Comparison of ENCODE assay signal across 8 mouse cellular contexts in genomic region chr17:26602371-26602885, GRCm38 (mm10). TPM values are rescaled to one million over a fixed set of nuclear protein-coding genes. Genes with fewer than 3 reads are reported as not detected.
DNase-seq lines count a peak whose midpoint lies in the region; ATAC-seq and TF ChIP-seq lines count a peak whose summit lies in the region.

No protein-coding gene starts in this region.

- H3K9me3 ChIP-seq in heart, embryonic 12.5 days (replicated peaks), result no peaks in the 10 kb centered on the region
- H3K9me3 ChIP-seq in kidney, postnatal 0 days (replicated peaks; ENCODE audit: low read length), result no peaks in the 10 kb centered on the region
- no peaks in the 10 kb centered on the region for H3K9me3 ChIP-seq in midbrain, embryonic 13.5 days

- H3K4me2 ChIP-seq in heart, embryonic 12.5 days, result no peak overlapping the region
- no peak overlapping the region for H3K4me2 ChIP-seq in kidney, postnatal 0 days (ENCODE audit: low read length)
- no peak overlapping the region for H3K4me2 ChIP-seq in midbrain, embryonic 13.5 days (replicated peaks)

- 58% methylated on average over 12 of the region's 12 CpGs for WGBS in heart, embryonic 12.5 days
- WGBS in kidney, postnatal 0 days, result 25% methylated on average over 12 of the region's 12 CpGs
- 77% methylated on average over 12 of the region's 12 CpGs for WGBS in midbrain, embryonic 13.5 days
- 94% methylated on average over 12 of the region's 12 CpGs for WGBS in thymus, adult 2 months

- 0 out of 2 replicates have a peak, but pooled peaks have one; percentile 16 for ATAC-seq in heart, embryonic 12.5 days (ENCODE audit: insufficient number of reproducible peaks, low FRiP score)
- peak; percentile 52; the same call in 1 of the 2 replicates for ATAC-seq in kidney, postnatal 0 days (replicated peaks; ENCODE audit: low FRiP score, low read depth)
- ATAC-seq in midbrain, embryonic 13.5 days, result no peak

- TF ChIP-seq CTCF in left cerebral cortex, adult 2 months (IDR thresholded peaks at IDR 0.05), result no peak
- no peak for TF ChIP-seq CTCF in kidney, postnatal 0 days (IDR thresholded peaks at IDR 0.05; ENCODE audit: low read depth)
- no peak for TF ChIP-seq CTCF in thymus, adult 2 months (IDR thresholded peaks at IDR 0.05; ENCODE audit: borderline replicate concordance, control insufficient read depth, extremely low read depth, insufficient read depth, low read length, poor library complexity)

- H3K4me1 ChIP-seq in heart, embryonic 12.5 days (replicated peaks), result peaks cover 34% of the 10 kb centered on the region
- H3K4me1 ChIP-seq in kidney, postnatal 0 days (replicated peaks; ENCODE audit: insufficient read depth, low read length), result peaks cover 34% of the 10 kb centered on the region
- H3K4me1 ChIP-seq in midbrain, embryonic 13.5 days (replicated peaks), result peaks cover 30% of the 10 kb centered on the region
- H3K4me1 ChIP-seq in thymus, adult 2 months (replicated peaks; ENCODE audit: control insufficient read depth, insufficient read depth, low read length), result peaks cover 23% of the 10 kb centered on the region

- H3K27me3 ChIP-seq in heart, embryonic 12.5 days (replicated peaks), result no peaks in the 10 kb centered on the region
- H3K27me3 ChIP-seq in kidney, postnatal 0 days (ENCODE audit: insufficient read depth, low read length), result no peaks in the 10 kb centered on the region
- H3K27me3 ChIP-seq in midbrain, embryonic 13.5 days, result no peaks in the 10 kb centered on the region
- H3K27me3 ChIP-seq in thymus, adult 2 months (ENCODE audit: control insufficient read depth, insufficient read depth, low read length), result no peaks in the 10 kb centered on the region

- peaks cover 13% of the 10 kb centered on the region; the same call in 1 of the 2 replicates for H3K36me3 ChIP-seq in heart, embryonic 12.5 days
- 0 out of 2 replicates have a peak, but pooled peaks cover 3% of the 10 kb centered on the region for H3K36me3 ChIP-seq in kidney, postnatal 0 days (ENCODE audit: insufficient read depth, low read length)
- no peaks in the 10 kb centered on the region; the same call in 1 of the 2 replicates for H3K36me3 ChIP-seq in midbrain, embryonic 13.5 days
- no peaks in the 10 kb centered on the region for H3K36me3 ChIP-seq in thymus, adult 2 months (ENCODE audit: control insufficient read depth, insufficient read depth, low read length)

- DNase-seq in left cerebral cortex, adult 2 months (ENCODE audit: extremely low spot score in 1 of 2, low spot score in 2 of 2), result peak in 1 of 2 experiments; percentile 43
- no peak for DNase-seq in left cerebral cortex, adult 8-10 months (ENCODE audit: low spot score in 2 of 2)
- peak; percentile 65 to 78 for DNase-seq in cerebellum, adult 18-20 months
- DNase-seq in kidney, postnatal 0 days (ENCODE audit: low spot score), result peak; percentile 51
- DNase-seq in embryo, embryonic 10.5 days (ENCODE audit: low spot score), result no peak
- no peak for DNase-seq in thymus, adult 2 months

- no peak for TF ChIP-seq POLR2A in thymus, adult 2 months (IDR thresholded peaks at IDR 0.05; ENCODE audit: control insufficient read depth, extremely low read depth, insufficient read depth, low read length, poor library complexity)

- H3K27ac ChIP-seq in left cerebral cortex, adult 2 months, result peak overlapping the region; percentile 77
- peak overlapping the region; percentile 67 for H3K27ac ChIP-seq in heart, embryonic 12.5 days (ENCODE audit: poor library complexity, severe bottlenecking)
- H3K27ac ChIP-seq in kidney, postnatal 0 days, result peak overlapping the region; percentile 80
- peak overlapping the region; percentile 61 for H3K27ac ChIP-seq in midbrain, embryonic 13.5 days
- no peak overlapping the region for H3K27ac ChIP-seq in thymus, adult 2 months (ENCODE audit: control insufficient read depth, insufficient read depth, low read length)

- intact Hi-C loops in left cerebral cortex, adult 2 months (cut with DNase I), result no loop called here

- H3K4me3 ChIP-seq in left cerebral cortex, adult 2 months, result no peak overlapping the region
- no peak overlapping the region for H3K4me3 ChIP-seq in heart, embryonic 12.5 days
- H3K4me3 ChIP-seq in kidney, postnatal 0 days (replicated peaks; ENCODE audit: low read depth, low read length), result no peak overlapping the region
- no peak overlapping the region for H3K4me3 ChIP-seq in midbrain, embryonic 13.5 days (replicated peaks)
- no peak overlapping the region for H3K4me3 ChIP-seq in thymus, adult 2 months (ENCODE audit: control insufficient read depth, insufficient read depth, low read length)

- H3K9ac ChIP-seq in heart, embryonic 12.5 days, result no peak overlapping the region; the same call in 1 of the 2 replicates
- 0 out of 2 replicates have a peak overlapping the region, but pooled peaks have one; percentile 31 for H3K9ac ChIP-seq in kidney, postnatal 0 days (ENCODE audit: low read depth, low read length)
- 0 out of 2 replicates have a peak overlapping the region, but pooled peaks have one; percentile 21 for H3K9ac ChIP-seq in midbrain, embryonic 13.5 days (replicated peaks)

RNA-seq across cellular contexts. Expression of gene Dusp1, which starts 40.5 kb away (rescaled TPM):
- total RNA-seq in left cerebral cortex, adult 2 months (2021), result 10 to 100 TPM; 58.0 to 65.6 TPM
- 10 to 100 TPM; 21.6 to 50.5 (median 28.7) TPM for total RNA-seq in left cerebral cortex, adult 8-10 months (2022)
- polyA plus RNA-seq in heart, embryonic 12.5 days (2016; fragmentation: Nextera tagmentation; extraction: Ambion mirVana), result 36.2 and 38.7 TPM in 2 replicates
- polyA plus RNA-seq in kidney, postnatal 0 days (2015; fragmentation: Nextera tagmentation; extraction: Ambion mirVana), result 28.3 and 31.5 TPM in 2 replicates
- polyA plus RNA-seq in midbrain, embryonic 13.5 days (2015; fragmentation: Nextera tagmentation; extraction: Ambion mirVana), result 41.3 and 43.8 TPM in 2 replicates
- polyA plus RNA-seq in thymus, adult 2 months (2012; rRNA removed), result 53.8 and 59.3 TPM in 2 replicates

RNA-seq across cellular contexts. Expression of gene Ergic1, which starts 41.1 kb away (rescaled TPM):
- total RNA-seq in left cerebral cortex, adult 2 months (2021), result 100 to 1,000 TPM; 144 to 149 TPM
- total RNA-seq in left cerebral cortex, adult 8-10 months (2022), result 100 to 1,000 TPM; 131 to 191 (median 161) TPM
- polyA plus RNA-seq in heart, embryonic 12.5 days (2016; fragmentation: Nextera tagmentation; extraction: Ambion mirVana), result 115 and 121 TPM in 2 replicates
- polyA plus RNA-seq in kidney, postnatal 0 days (2015; fragmentation: Nextera tagmentation; extraction: Ambion mirVana), result 103 and 107 TPM in 2 replicates
- polyA plus RNA-seq in midbrain, embryonic 13.5 days (2015; fragmentation: Nextera tagmentation; extraction: Ambion mirVana), result 91.5 and 102 TPM in 2 replicates
- 80.2 and 86.3 TPM in 2 replicates for polyA plus RNA-seq in thymus, adult 2 months (2012; rRNA removed)

Comparison
In these comparisons a context has a peak if more than half of its experiments do, and no peak if none do; other contexts are left out.
1. DNase-seq: peak in cerebellum, adult 18-20 months (2 of 2) and kidney, postnatal 0 days (single experiment); none in left cerebral cortex, adult 8-10 months (0 of 2), embryo, embryonic 10.5 days (single experiment) and thymus, adult 2 months (single experiment).